Mouse (Mus musculus): ENCODE data around the gene Galp. TPM values are rescaled to one million over a fixed set of nuclear protein-coding genes. Genes with fewer than 3 reads are reported as not detected.

Gene Galp
- polyA plus RNA-seq, 1 experiment from 2014 or later: not detected

- Histone ChIP-seq H3K4me3 (no peak overlapping the region), H3K4me1 (no peaks in the 10 kb centered on the region), H3K9me3 (replicated peaks) (no peaks in the 10 kb centered on the region), H3K36me3 (no peaks in the 10 kb centered on the region), H3K9ac (no peak overlapping the region), H3K27ac (no peak overlapping the region), H3K27me3 (replicated peaks) (peaks cover 9% of the 10 kb centered on the region; the same call in 1 of the 2 replicates), H3K4me2 (no peak overlapping the region)
- no peak for ATAC-seq
- 53% methylated on average over 4 of the region's 4 CpGs for WGBS (ENCODE audit: insufficient replicate concordance)
Observed at GRCm38 (mm10) chr7:6262984-6263383, 66.1 kb downstream of the Galp start.

GRCm38 (mm10) chr7:6265695-6266094 lies 68.8 kb downstream of the Galp start:
- no peaks in the 10 kb centered on the region for H3K9me3 ChIP-seq (replicated peaks)

More at GRCm38 (mm10) chr7:6265695-6266094, 68.8 kb downstream of the Galp start:
- Histone ChIP-seq H3K36me3 (no peaks in the 10 kb centered on the region), H3K27ac (no peak overlapping the region), H3K27me3 (replicated peaks) (no peaks in the 10 kb centered on the region), H3K9ac (no peak overlapping the region), H3K4me2 (no peak overlapping the region), H3K4me3 (no peak overlapping the region), H3K4me1 (no peaks in the 10 kb centered on the region)
- ATAC-seq: no peak
- 42% methylated on average over 8 of the region's 8 CpGs for WGBS (ENCODE audit: insufficient replicate concordance)

Other genes starting within 250 kb of the Galp start
- gene Vmn1r65, start 186.1 kb upstream of the Galp start, polyA plus RNA-seq (2016; fragmentation: Nextera tagmentation; extraction: Ambion mirVana): not detected in 2 replicates
- not detected in 2 replicates for gene Nlrp4c, start 151.9 kb upstream of the Galp start, polyA plus RNA-seq (2016; fragmentation: Nextera tagmentation; extraction: Ambion mirVana)
- gene Zfp787, start 41.1 kb upstream of the Galp start, polyA plus RNA-seq (2016; fragmentation: Nextera tagmentation; extraction: Ambion mirVana): 17.3 and 18.0 TPM in 2 replicates
- gene Zfp444, start 24.9 kb upstream of the Galp start, polyA plus RNA-seq (2016; fragmentation: Nextera tagmentation; extraction: Ambion mirVana): 25.5 and 26.3 TPM in 2 replicates
- gene Zscan5b, start 25.2 kb downstream of the Galp start, polyA plus RNA-seq (2016; fragmentation: Nextera tagmentation; extraction: Ambion mirVana): not detected in 2 replicates
- not detected in 2 replicates for gene Epp13, start 55.6 kb downstream of the Galp start, polyA plus RNA-seq (2016; fragmentation: Nextera tagmentation; extraction: Ambion mirVana)
- 8.1 and 8.2 TPM in 2 replicates for gene Zfp667, start 89.5 kb downstream of the Galp start, polyA plus RNA-seq (2016; fragmentation: Nextera tagmentation; extraction: Ambion mirVana)
- gene Zfp583, start 134.2 kb downstream of the Galp start, polyA plus RNA-seq (2016; fragmentation: Nextera tagmentation; extraction: Ambion mirVana): 1.6 and 2.1 TPM in 2 replicates
- 0.50 and 0.57 TPM in 2 replicates for gene Gm3854, start 146.7 kb downstream of the Galp start, polyA plus RNA-seq (2016; fragmentation: Nextera tagmentation; extraction: Ambion mirVana)
- gene Zfp78, start 166.2 kb downstream of the Galp start, polyA plus RNA-seq (2016; fragmentation: Nextera tagmentation; extraction: Ambion mirVana): 1.3 TPM in 2 replicates
- 1.7 TPM in 2 replicates for gene Zfp28, start 186.2 kb downstream of the Galp start, polyA plus RNA-seq (2016; fragmentation: Nextera tagmentation; extraction: Ambion mirVana)
- gene Smim17, start 201.6 kb downstream of the Galp start, polyA plus RNA-seq (2016; fragmentation: Nextera tagmentation; extraction: Ambion mirVana): 0.10 TPM in 1 of 2 replicates, not detected in the other
- not detected in 2 replicates for gene Gm20715, start 213.2 kb downstream of the Galp start, polyA plus RNA-seq (2016; fragmentation: Nextera tagmentation; extraction: Ambion mirVana)
- gene Olfr1344, start 241.6 kb downstream of the Galp start, polyA plus RNA-seq (2016; fragmentation: Nextera tagmentation; extraction: Ambion mirVana): not detected in 2 replicates